11 mouse cellular contexts compared by ENCODE assay signal in genomic region chr1:73933146-73933490, GRCm38 (mm10).
DNase-seq lines count a peak whose midpoint lies in the region; ATAC-seq and TF ChIP-seq lines count a peak whose summit lies in the region.
"Had no signal": no experiment of that assay in that cellular context is flagged by ENCODE, and none has a peak within 500 bp of the region (broad histone marks: within the 10 kb centered on the region; RNA-seq: fewer than 3 reads in every experiment).

No protein-coding gene starts in this region.

- H3K9ac ChIP-seq in hindbrain, embryonic 14.5 days: no peak overlapping the region
- no peak overlapping the region for H3K9ac ChIP-seq in liver, postnatal 0 days (replicated peaks)
- no peak overlapping the region for H3K9ac ChIP-seq in liver, embryonic 12.5 days
- H3K9ac ChIP-seq in midbrain, embryonic 14.5 days (replicated peaks; ENCODE audit: low read length): no peak overlapping the region
- H3K9ac ChIP-seq: forebrain, embryonic 15.5 days had no signal

- no peaks in the 10 kb centered on the region for H3K9me3 ChIP-seq in hindbrain, embryonic 14.5 days (ENCODE audit: control insufficient read depth, low read length)
- H3K9me3 ChIP-seq in hindbrain, embryonic 10.5 days: no peaks in the 10 kb centered on the region
- H3K9me3 ChIP-seq in liver, postnatal 0 days (ENCODE audit: low read length): no peaks in the 10 kb centered on the region
- no peaks in the 10 kb centered on the region for H3K9me3 ChIP-seq in liver, embryonic 12.5 days (replicated peaks)
- H3K9me3 ChIP-seq in midbrain, embryonic 14.5 days (ENCODE audit: control insufficient read depth, low read length): no peaks in the 10 kb centered on the region
- H3K9me3 ChIP-seq: forebrain, embryonic 15.5 days had no signal

- WGBS in hindbrain, embryonic 14.5 days: 71% methylated on average over 5 of the region's 5 CpGs
- 76% methylated on average over 5 of the region's 5 CpGs for WGBS in hindbrain, embryonic 10.5 days
- 80% methylated on average over 5 of the region's 5 CpGs for WGBS in liver, postnatal 0 days (ENCODE audit: insufficient replicate concordance)
- 61% methylated on average over 5 of the region's 5 CpGs for WGBS in liver, embryonic 12.5 days (ENCODE audit: insufficient replicate concordance)
- 72% methylated on average over 5 of the region's 5 CpGs for WGBS in midbrain, embryonic 14.5 days

- H3K4me2 ChIP-seq in hindbrain, embryonic 14.5 days (replicated peaks): no peak overlapping the region
- no peak overlapping the region for H3K4me2 ChIP-seq in liver, postnatal 0 days (ENCODE audit: low read depth, low read length)
- no peak overlapping the region for H3K4me2 ChIP-seq in liver, embryonic 12.5 days
- no peak overlapping the region for H3K4me2 ChIP-seq in midbrain, embryonic 14.5 days (ENCODE audit: low read length)
- H3K4me2 ChIP-seq: forebrain, embryonic 15.5 days had no signal

- TF ChIP-seq EP300 in liver, postnatal 0 days (IDR thresholded peaks at IDR 0.05; ENCODE audit: low read depth): no peak

- H3K27ac ChIP-seq in hindbrain, embryonic 14.5 days: peak overlapping the region; percentile 47; the same call in 1 of the 2 replicates
- no peak overlapping the region for H3K27ac ChIP-seq in hindbrain, embryonic 10.5 days
- H3K27ac ChIP-seq in liver, postnatal 0 days (ENCODE audit: low read depth): peak overlapping the region; percentile 48
- H3K27ac ChIP-seq in liver, embryonic 12.5 days: no peak overlapping the region
- H3K27ac ChIP-seq in midbrain, embryonic 14.5 days (replicated peaks; ENCODE audit: low read depth, low read length): no peak overlapping the region
- H3K27ac ChIP-seq: forebrain, embryonic 15.5 days had no signal

- intact Hi-C loops in left cerebral cortex, postnatal 36 days (cut with DNase I): no loop called here

- ATAC-seq in frontal cortex, adult (ENCODE audit: low TSS enrichment): peak; percentile 72
- ATAC-seq in hindbrain, embryonic 14.5 days (ENCODE audit: low FRiP score): no peak
- no peak for ATAC-seq in liver, postnatal 0 days
- no peak for ATAC-seq in liver, embryonic 12.5 days
- ATAC-seq in midbrain, embryonic 14.5 days (ENCODE audit: low FRiP score, low TSS enrichment): no peak
- ATAC-seq: forebrain, embryonic 15.5 days had no signal

- no peak overlapping the region for H3K4me3 ChIP-seq in hindbrain, embryonic 14.5 days (replicated peaks; ENCODE audit: low read length)
- H3K4me3 ChIP-seq in hindbrain, embryonic 10.5 days: no peak overlapping the region
- no peak overlapping the region for H3K4me3 ChIP-seq in liver, postnatal 0 days (ENCODE audit: low read depth, low read length)
- H3K4me3 ChIP-seq in liver, embryonic 12.5 days: no peak overlapping the region
- no peak overlapping the region for H3K4me3 ChIP-seq in midbrain, embryonic 14.5 days (replicated peaks; ENCODE audit: low read depth, low read length)
- H3K4me3 ChIP-seq: forebrain, embryonic 15.5 days had no signal

- no peaks in the 10 kb centered on the region for H3K36me3 ChIP-seq in hindbrain, embryonic 14.5 days (replicated peaks; ENCODE audit: control insufficient read depth, insufficient read depth)
- H3K36me3 ChIP-seq in hindbrain, embryonic 10.5 days: peaks cover 13% of the 10 kb centered on the region
- H3K36me3 ChIP-seq in liver, postnatal 0 days (replicated peaks; ENCODE audit: insufficient read depth, low read length): peaks cover 13% of the 10 kb centered on the region
- no peaks in the 10 kb centered on the region for H3K36me3 ChIP-seq in liver, embryonic 12.5 days
- H3K36me3 ChIP-seq in midbrain, embryonic 14.5 days (ENCODE audit: control insufficient read depth, insufficient read depth, low read length): no peaks in the 10 kb centered on the region
- H3K36me3 ChIP-seq: forebrain, embryonic 15.5 days had no signal

- TF ChIP-seq CTCF in liver, postnatal 0 days (IDR thresholded peaks at IDR 0.05; ENCODE audit: low read depth): no peak

- no peak for DNase-seq in frontal cortex, postnatal 14 days (ENCODE audit: low spot score in 2 of 2)
- no peak for DNase-seq in hindbrain, embryonic 14.5 days (ENCODE audit: low spot score)
- DNase-seq in hindbrain, embryonic 10.5 days (ENCODE audit: low spot score): no peak
- DNase-seq in liver, postnatal 0 days: no peak
- DNase-seq in left cerebral cortex, postnatal 36 days (ENCODE audit: low spot score in 2 of 2): peak; percentile 51 to 58
- DNase-seq in midbrain, embryonic 14.5 days: no peak
- DNase-seq: cerebellum, adult 9-11 months; thymus, postnatal 14 days had no signal

- no peaks in the 10 kb centered on the region for H3K27me3 ChIP-seq in hindbrain, embryonic 14.5 days (ENCODE audit: control insufficient read depth, insufficient read depth, low read length)
- H3K27me3 ChIP-seq in hindbrain, embryonic 10.5 days (ENCODE audit: insufficient read depth, poor library complexity, severe bottlenecking): no peaks in the 10 kb centered on the region
- no peaks in the 10 kb centered on the region for H3K27me3 ChIP-seq in liver, postnatal 0 days (ENCODE audit: insufficient read depth, low read length)
- no peaks in the 10 kb centered on the region for H3K27me3 ChIP-seq in liver, embryonic 12.5 days (replicated peaks)
- H3K27me3 ChIP-seq in midbrain, embryonic 14.5 days (ENCODE audit: control insufficient read depth, insufficient read depth, low read length): no peaks in the 10 kb centered on the region
- H3K27me3 ChIP-seq: forebrain, embryonic 15.5 days had no signal

- H3K4me1 ChIP-seq in hindbrain, embryonic 14.5 days (replicated peaks; ENCODE audit: control insufficient read depth, insufficient read depth, low read length): no peaks in the 10 kb centered on the region
- H3K4me1 ChIP-seq in hindbrain, embryonic 10.5 days (replicated peaks): peaks cover 56% of the 10 kb centered on the region
- H3K4me1 ChIP-seq in liver, postnatal 0 days (ENCODE audit: insufficient read depth): peaks cover 33% of the 10 kb centered on the region
- H3K4me1 ChIP-seq in liver, embryonic 12.5 days: peaks cover 24% of the 10 kb centered on the region
- H3K4me1 ChIP-seq in midbrain, embryonic 14.5 days (ENCODE audit: control insufficient read depth, insufficient read depth, low read length): no peaks in the 10 kb centered on the region
- H3K4me1 ChIP-seq: forebrain, embryonic 15.5 days had no signal

Comparison
In these comparisons a context has a peak if more than half of its experiments do, and no peak if none do; other contexts are left out.
1. H3K27ac ChIP-seq: peak in hindbrain, embryonic 14.5 days (single experiment) and liver, postnatal 0 days (single experiment); none in hindbrain, embryonic 10.5 days (single experiment), liver, embryonic 12.5 days (single experiment) and midbrain, embryonic 14.5 days (single experiment).
2. DNase-seq: peak in left cerebral cortex, postnatal 36 days (2 of 2); none in frontal cortex, postnatal 14 days (0 of 2), hindbrain, embryonic 14.5 days (single experiment), hindbrain, embryonic 10.5 days (single experiment), liver, postnatal 0 days (single experiment) and midbrain, embryonic 14.5 days (single experiment).